Mouse (Mus musculus) erythroblast, embryonic 14.5 days (primary cell): ENCODE data around the gene Mboat1.

Source experiments
- GATA1 ChIP-seq: IDR thresholded peaks from 2 replicates; pipeline ENCODE4 v1.6.1; 2012; ENCODE audit warnings: low read length, inconsistent platforms, mixed read lengths
- TAL1 ChIP-seq: IDR thresholded peaks from 3 replicates; pipeline ENCODE4 v1.6.1; 2012; ENCODE audit warnings: low read length, inconsistent platforms, mixed read lengths

- TF ChIP-seq TAL1, result no peak
- no peak for TF ChIP-seq GATA1
Observed at GRCm38 (mm10) chr13:30259326-30259725, 123.0 kb downstream of the Mboat1 start.
